Mouse (Mus musculus) liver, postnatal 0 days (tissue): Measurements from ENCODE around the gene Adamtsl3.

Experiments used
- CTCF ChIP-seq: sonication (generic); IDR thresholded peaks from 2 replicates; pipeline ENCODE4 v1.5.1; 2016; ENCODE audit warnings: antibody characterized with exemption, low read depth
- EP300 ChIP-seq: IDR thresholded peaks from 2 replicates; pipeline ENCODE4 v1.6.1; 2016; ENCODE audit warnings: antibody characterized with exemption, low read depth, mild to moderate bottlenecking

DNA sequence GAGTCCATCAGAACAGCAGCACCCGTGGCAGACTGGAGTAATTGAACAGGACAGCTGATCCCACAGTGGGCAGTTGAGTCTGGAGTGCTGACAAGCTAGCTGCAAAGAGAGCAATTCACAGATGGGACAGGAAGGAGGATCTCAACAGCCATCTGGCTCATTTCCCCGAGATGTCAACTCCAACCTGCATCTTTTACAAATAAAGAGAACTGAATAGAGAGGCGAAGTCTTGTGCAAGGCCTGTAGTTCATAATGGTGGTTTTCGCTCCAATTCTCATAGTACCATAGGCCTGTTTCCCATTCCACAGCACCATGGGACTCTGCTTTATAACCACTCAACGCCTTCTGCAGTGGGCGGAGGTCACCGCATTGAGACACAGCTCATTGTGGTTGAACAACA lies 195.9 kb downstream of the Adamtsl3 start:
- no peak for TF ChIP-seq EP300
- no peak for TF ChIP-seq CTCF
